Mouse (Mus musculus) bone marrow macrophage, adult 2 months (primary cell): ENCODE measurements around the gene Cbfa2t2.

Experiments
- CTCF ChIP-seq: IDR thresholded peaks from 2 replicates; pipeline ENCODE4 v1.5.1; 2012; ENCODE audit warnings: low read depth, mild to moderate bottlenecking, low read length, moderate library complexity
- POLR2A ChIP-seq: IDR thresholded peaks from 2 replicates; pipeline ENCODE4 v1.6.1; 2012; ENCODE audit warnings: mild to moderate bottlenecking, low read depth, low read length, borderline replicate concordance

DNA sequence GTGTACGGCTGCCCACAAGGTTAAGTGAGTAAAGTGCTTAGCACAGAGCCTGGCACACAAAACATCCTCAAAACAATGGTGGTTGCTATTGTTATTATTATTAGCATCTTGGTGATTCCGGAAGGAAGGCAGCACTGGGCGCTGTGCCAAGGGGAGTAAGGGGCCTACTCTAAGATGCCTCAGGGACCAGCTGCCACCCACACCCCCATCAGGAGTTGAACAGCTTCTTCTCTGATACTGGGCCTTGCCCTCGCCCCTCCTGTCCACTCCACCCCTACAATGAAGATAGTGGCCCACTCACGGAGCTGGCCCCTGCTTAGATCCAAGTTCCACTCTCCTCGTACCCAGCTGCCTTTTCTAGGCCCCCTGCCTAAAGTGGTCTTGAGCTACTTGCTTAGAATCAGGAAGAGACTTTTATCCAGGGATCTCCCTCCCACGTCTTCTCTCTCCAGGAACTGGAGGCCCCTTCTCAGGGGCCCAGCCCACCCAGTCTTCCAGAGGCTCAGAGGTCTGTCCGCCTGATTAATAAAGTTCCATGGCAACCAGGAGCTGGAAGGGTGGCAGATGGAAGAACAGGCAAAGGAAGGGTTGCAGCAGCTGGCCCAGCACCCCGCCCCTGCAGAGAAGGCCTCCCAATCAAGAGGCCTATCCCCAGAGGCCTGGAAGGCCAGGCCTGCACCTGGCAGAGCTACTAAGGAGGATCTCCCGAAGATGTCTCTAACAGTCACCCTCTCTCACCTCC lies 132.2 kb downstream of the Cbfa2t2 start:
- TF ChIP-seq POLR2A (no peak), CTCF (no peak)
